In the genomic region with DNA sequence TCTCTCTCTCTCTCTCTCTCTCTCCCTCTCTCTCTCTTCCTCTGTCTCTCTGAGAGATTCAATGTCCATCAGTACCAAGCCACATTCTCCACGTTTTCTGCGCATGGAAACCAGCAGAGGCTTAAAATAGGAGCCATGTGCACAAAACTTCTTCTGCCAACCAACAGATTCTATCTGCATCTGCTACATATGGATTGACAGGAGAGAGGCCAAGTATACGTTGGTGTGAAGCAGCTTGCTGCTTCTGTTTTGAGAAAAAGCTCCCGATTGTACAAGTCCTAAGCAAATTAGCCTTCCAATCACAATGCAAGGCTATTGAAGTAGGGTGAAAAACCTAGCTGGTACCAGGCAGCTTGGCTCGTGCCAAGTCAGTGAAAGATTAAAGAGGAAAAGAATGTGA, we compare ENCODE assay signal across 18 mouse cellular contexts.
DNase-seq lines count a peak whose midpoint lies in the region; ATAC-seq and TF ChIP-seq lines count a peak whose summit lies in the region.
"Had no signal": no experiment of that assay in that cellular context is flagged by ENCODE, and none has a peak within 500 bp of the region (broad histone marks: within the 10 kb centered on the region; RNA-seq: fewer than 3 reads in every experiment).

No protein-coding gene starts in this region.

- TF ChIP-seq CTCF in forebrain, postnatal 0 days (IDR thresholded peaks at IDR 0.05; ENCODE audit: low read depth) = no peak

- H3K4me3 ChIP-seq in forebrain, embryonic 13.5 days = no peak overlapping the region
- H3K4me3 ChIP-seq in forebrain, embryonic 12.5 days (replicated peaks) = no peak overlapping the region
- no peak overlapping the region for H3K4me3 ChIP-seq in forebrain, postnatal 0 days (ENCODE audit: low read depth, low read length)
- H3K4me3 ChIP-seq: hindbrain, embryonic 15.5 days; lung, embryonic 15.5 days; midbrain, embryonic 15.5 days had no signal

- no peak overlapping the region for H3K27ac ChIP-seq in forebrain, embryonic 13.5 days
- H3K27ac ChIP-seq in forebrain, embryonic 12.5 days = no peak overlapping the region
- no peak overlapping the region for H3K27ac ChIP-seq in forebrain, postnatal 0 days (ENCODE audit: low read depth, low read length)
- H3K27ac ChIP-seq: hindbrain, embryonic 15.5 days; lung, embryonic 15.5 days; midbrain, embryonic 15.5 days had no signal

- H3K27me3 ChIP-seq in forebrain, embryonic 13.5 days = no peaks in the 10 kb centered on the region
- no peaks in the 10 kb centered on the region for H3K27me3 ChIP-seq in forebrain, embryonic 12.5 days
- H3K27me3 ChIP-seq in forebrain, postnatal 0 days (ENCODE audit: insufficient read depth, low read length) = no peaks in the 10 kb centered on the region
- H3K27me3 ChIP-seq: hindbrain, embryonic 15.5 days; lung, embryonic 15.5 days; midbrain, embryonic 15.5 days had no signal

- intact Hi-C loops in heart, postnatal 36 days (cut with DNase I) = no loop called here

- ATAC-seq in forebrain, embryonic 13.5 days = peak; percentile 61; the same call in 1 of the 2 replicates
- no peak for ATAC-seq in forebrain, embryonic 12.5 days (ENCODE audit: low FRiP score)
- peak; percentile 90 for ATAC-seq in forebrain, postnatal 0 days
- ATAC-seq: midbrain, embryonic 15.5 days had no signal

- no peak overlapping the region for H3K9ac ChIP-seq in forebrain, embryonic 13.5 days
- no peak overlapping the region for H3K9ac ChIP-seq in forebrain, embryonic 12.5 days
- no peak overlapping the region for H3K9ac ChIP-seq in forebrain, postnatal 0 days
- H3K9ac ChIP-seq: hindbrain, embryonic 15.5 days; lung, embryonic 15.5 days; midbrain, embryonic 15.5 days had no signal

- peak; percentile 88 for DNase-seq in forebrain, postnatal 0 days
- DNase-seq in layer of hippocampus, adult 9-11 months = peak; percentile 18
- DNase-seq in right cerebral cortex, adult 2 months (ENCODE audit: low spot score in 2 of 2) = peak; percentile 16 to 21
- no peak for DNase-seq in heart, postnatal 36 days
- DNase-seq in ovary, postnatal 14 days (ENCODE audit: low spot score) = no peak
- DNase-seq in heart, postnatal 4 days = no peak
- DNase-seq: adrenal gland, postnatal 10 days; cerebellum, postnatal 10 days; gastrocnemius, postnatal 10 days; kidney, adult 9 months; spleen, adult 18-20 months; thymus, postnatal 14 days had no signal

- H3K36me3 ChIP-seq in forebrain, embryonic 13.5 days (ENCODE audit: poor library complexity, severe bottlenecking) = no peaks in the 10 kb centered on the region
- no peaks in the 10 kb centered on the region for H3K36me3 ChIP-seq in forebrain, embryonic 12.5 days (replicated peaks)
- no peaks in the 10 kb centered on the region for H3K36me3 ChIP-seq in forebrain, postnatal 0 days (ENCODE audit: insufficient read depth)
- H3K36me3 ChIP-seq: hindbrain, embryonic 15.5 days; lung, embryonic 15.5 days; midbrain, embryonic 15.5 days had no signal

- H3K4me2 ChIP-seq in forebrain, embryonic 13.5 days = no peak overlapping the region
- H3K4me2 ChIP-seq in forebrain, embryonic 12.5 days = no peak overlapping the region
- no peak overlapping the region for H3K4me2 ChIP-seq in forebrain, postnatal 0 days (ENCODE audit: low read depth)
- H3K4me2 ChIP-seq: hindbrain, embryonic 15.5 days; liver, embryonic 11.5 days; lung, embryonic 15.5 days; midbrain, embryonic 15.5 days had no signal

- 59% methylated on average over 5 of the region's 5 CpGs for WGBS in forebrain, embryonic 13.5 days
- 62% methylated on average over 5 of the region's 5 CpGs for WGBS in forebrain, embryonic 12.5 days
- WGBS in forebrain, postnatal 0 days = 34% methylated on average over 5 of the region's 5 CpGs

- H3K9me3 ChIP-seq in forebrain, embryonic 13.5 days (replicated peaks) = no peaks in the 10 kb centered on the region
- H3K9me3 ChIP-seq in forebrain, embryonic 12.5 days = no peaks in the 10 kb centered on the region
- no peaks in the 10 kb centered on the region for H3K9me3 ChIP-seq in forebrain, postnatal 0 days (ENCODE audit: low read length)
- H3K9me3 ChIP-seq: hindbrain, embryonic 15.5 days; lung, embryonic 15.5 days; midbrain, embryonic 15.5 days had no signal

- no peaks in the 10 kb centered on the region for H3K4me1 ChIP-seq in forebrain, embryonic 13.5 days
- H3K4me1 ChIP-seq in forebrain, embryonic 12.5 days = no peaks in the 10 kb centered on the region
- H3K4me1 ChIP-seq in forebrain, postnatal 0 days (ENCODE audit: insufficient read depth) = no peaks in the 10 kb centered on the region
- H3K4me1 ChIP-seq: hindbrain, embryonic 15.5 days; lung, embryonic 15.5 days; midbrain, embryonic 15.5 days had no signal

Comparison
In these comparisons a context has a peak if more than half of its experiments do, and no peak if none do; other contexts are left out.
1. DNase-seq: peak in forebrain, postnatal 0 days (single experiment), layer of hippocampus, adult 9-11 months (single experiment) and right cerebral cortex, adult 2 months (2 of 2); none in heart, postnatal 36 days (0 of 2), ovary, postnatal 14 days (single experiment) and heart, postnatal 4 days (single experiment).